Mouse (Mus musculus): Measurements from ENCODE around the gene Ube2g1.
"Not testable (repeated sequence)": the region's sequence is repeated elsewhere in the genome, so short reads cannot be mapped to it uniquely, and the experiment has no call there.

The Ube2g1 gene

DNA sequence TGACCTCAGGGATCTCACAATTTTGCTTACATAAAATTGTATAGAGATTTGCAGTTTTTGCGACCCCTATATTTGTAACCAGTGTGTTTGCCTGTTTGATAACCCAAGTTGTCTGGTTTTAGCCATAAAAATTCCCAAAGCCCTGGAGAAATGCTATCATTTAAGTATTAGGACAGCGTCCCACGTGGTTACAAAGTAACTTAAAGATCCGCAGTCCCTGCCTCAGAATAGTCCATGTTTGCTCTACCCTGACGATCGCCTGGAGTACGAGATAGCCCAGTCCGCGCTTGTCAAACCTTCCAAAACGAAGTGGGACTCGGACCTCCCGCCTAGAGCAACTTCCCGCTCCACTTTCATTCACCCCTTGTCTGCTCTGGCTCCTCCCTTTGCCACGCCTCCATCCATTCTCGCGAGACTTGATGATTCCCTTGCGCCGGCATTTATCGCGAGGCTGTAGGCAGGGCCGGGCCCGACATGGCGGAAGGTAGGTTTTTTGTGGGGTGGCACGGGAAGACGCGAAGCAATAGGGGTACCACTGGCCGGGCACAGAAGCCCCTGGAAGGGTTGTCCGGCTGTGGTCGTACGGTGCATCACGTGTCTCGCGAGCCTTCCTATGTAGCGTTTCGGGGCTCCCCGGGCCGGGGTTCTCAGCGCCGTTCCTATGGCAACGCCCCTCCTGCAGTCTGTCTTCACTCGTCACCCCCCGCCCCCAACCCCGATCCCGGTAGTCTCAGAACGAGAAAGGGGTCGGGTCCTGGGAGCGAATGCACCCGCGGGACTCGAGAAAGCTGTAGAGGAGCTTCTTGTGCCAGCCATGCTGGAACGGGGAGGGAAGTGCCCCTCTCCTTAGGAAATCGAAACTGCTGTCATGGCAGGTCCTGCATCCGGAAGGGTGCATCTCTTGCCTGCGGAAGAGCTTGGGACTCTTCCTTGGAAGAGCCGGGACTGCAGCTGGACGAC is 82.7 kb downstream of the Ube2g1 start, which contains the start of gene Ankfy1:
Ankfy1 (plus strand) TSS at position 456 of the 960 bp plus-strand sequence.
- peak; percentile 93 for DNase-seq (ENCODE audit: low read depth, low spot score)

DNA sequence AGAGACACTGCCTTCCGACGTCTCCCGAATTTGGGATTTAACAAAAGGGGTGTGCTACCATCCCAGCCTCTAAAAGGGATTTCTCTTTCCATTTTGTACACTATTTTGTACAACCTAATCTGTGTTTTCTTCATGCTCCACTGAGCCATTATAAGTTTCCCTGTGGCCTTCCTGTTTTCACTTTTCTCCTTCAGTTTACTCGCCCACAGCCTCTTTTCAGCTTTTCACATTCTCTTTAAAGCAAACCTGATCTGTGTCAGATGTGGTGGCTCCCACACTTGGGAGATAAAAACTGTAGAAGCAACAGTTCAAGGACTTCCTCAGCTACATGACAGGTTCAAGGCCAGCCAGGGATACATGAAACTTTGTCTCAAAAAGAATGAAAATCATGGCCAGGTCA is 85.3 kb downstream of the Ube2g1 start:
- no peak for DNase-seq (ENCODE audit: low read depth, low spot score)

DNA sequence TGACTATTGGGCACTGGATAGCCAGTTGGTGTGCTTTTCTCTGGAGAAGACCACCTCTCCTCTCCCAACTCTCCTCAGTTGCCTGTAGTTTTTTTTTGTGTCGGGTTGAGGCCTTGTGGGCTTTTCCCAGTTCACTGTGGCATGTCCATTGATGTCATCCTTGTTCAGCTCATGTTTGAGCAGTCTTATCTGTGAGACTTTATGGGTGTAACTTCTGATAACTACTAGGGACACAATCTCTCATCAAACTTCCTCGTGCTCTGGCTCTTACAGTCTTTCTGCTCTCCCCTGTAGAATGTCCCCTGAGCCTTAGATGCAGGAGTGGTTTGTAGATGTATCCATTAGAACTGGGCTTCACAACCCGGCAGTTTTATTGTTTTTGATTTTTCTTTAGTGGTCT is 87.9 kb downstream of the Ube2g1 start:
- no peak for DNase-seq (ENCODE audit: low read depth, low spot score)

DNA sequence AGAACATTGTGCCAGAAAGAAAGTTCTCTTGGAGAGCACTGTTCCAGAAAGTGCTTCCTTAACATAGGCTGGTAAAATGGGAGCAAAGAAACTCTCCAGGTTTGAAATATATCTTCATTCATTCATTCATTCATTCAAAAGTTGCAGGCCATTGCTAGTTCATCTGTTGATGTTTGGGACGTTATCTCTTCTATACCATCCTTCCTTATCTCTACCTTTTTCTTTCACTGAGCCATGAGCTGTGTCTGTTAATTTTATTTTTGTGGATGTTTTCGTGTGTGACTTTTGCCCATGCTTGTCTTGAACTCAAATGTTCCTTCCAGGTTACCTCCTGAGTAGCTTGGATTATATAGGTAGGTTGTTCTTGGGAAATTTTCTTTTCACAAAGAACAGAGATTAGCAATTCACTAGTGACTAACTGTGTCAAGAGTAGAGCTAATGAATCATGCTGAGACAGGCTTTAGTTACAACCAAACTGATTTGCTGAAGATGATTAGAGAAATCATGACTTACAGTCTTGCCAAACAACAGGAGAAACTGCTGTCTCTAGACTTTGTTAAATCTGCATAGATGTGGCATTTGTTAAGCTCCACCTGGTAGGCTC is 89.4 kb downstream of the Ube2g1 start:
- DNase-seq (ENCODE audit: low read depth, low spot score) = no peak

DNA sequence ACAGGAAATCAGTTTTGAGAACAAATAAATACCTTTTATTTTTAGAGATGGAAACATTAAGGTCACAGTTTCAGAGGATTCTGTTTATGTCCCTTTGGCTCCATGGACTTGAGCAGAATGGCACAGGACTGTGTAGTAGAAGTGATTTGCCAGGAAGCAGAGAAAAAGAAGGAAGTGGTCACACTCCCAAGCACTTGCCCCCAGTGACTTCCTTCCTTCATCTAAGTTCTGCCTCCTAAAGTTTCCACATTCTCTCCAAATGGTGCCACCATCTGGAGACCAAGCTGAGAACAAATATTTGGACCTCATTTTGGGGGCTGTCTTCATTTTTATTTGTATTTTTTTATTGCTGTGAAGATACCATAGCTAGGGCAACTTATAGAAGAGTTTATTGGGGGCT is 90.2 kb downstream of the Ube2g1 start:
- DNase-seq (ENCODE audit: low read depth, low spot score) = no peak

DNA sequence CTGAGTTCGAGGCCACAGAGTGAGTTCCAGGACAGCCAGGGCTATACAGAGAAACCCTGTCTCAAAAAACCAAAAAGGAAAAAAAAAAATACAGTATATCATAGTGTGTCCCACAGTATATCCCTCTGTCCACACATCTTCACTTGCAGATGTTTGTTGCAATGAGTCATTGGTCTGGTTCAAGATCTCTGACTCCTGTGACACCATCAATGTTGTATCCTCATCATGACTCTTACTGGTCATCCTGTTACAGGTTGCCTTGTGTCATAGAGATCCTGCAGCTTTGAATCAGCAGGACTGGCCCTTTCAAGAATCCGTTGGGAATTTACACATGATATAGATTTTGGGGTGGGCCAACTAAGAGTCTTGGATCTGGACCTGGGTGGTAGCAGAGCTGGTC is 98.0 kb downstream of the Ube2g1 start:
- DNase-seq (ENCODE audit: low read depth, low spot score) = not testable (repeated sequence)

DNA sequence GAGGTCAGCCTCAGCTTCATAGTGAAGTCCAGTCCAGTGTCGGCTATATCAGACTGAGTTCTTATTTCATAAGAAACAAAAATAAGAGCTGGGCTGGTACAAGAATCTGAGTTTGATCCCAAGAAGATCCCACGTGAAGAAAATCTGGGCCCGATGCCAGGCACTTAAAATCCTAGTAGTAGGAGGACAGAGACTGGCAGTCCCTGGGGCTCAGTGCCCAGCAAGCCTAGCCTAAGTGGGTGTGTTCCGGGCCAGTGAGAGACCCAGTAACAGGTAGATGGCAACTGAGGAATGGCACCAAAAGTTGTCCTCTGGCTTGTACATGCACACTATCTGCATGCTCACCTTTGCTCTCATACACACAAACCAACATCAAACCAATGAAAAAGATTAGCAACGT is 105.6 kb downstream of the Ube2g1 start:
- no peak for DNase-seq (ENCODE audit: low read depth, low spot score)

DNA sequence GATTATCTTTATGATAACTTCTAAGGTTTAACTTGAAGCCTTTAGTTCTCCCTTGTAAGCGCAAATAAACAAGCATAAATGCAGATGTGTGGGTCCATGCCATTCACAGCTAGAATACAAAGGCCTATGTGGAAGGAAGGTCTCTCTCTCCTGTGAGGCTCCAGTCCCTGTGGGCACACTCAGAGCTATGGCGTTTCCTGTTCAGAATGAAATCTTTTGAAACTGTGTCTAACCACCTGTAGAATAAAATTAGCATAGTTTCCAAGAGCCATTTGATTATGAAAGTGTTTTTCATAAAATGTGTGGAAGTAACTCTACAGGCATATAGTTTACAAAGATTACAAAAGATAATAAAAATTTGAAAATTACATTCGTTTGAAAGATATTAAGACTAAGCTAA is 111.1 kb downstream of the Ube2g1 start:
- DNase-seq (ENCODE audit: low read depth, low spot score) = no peak

DNA sequence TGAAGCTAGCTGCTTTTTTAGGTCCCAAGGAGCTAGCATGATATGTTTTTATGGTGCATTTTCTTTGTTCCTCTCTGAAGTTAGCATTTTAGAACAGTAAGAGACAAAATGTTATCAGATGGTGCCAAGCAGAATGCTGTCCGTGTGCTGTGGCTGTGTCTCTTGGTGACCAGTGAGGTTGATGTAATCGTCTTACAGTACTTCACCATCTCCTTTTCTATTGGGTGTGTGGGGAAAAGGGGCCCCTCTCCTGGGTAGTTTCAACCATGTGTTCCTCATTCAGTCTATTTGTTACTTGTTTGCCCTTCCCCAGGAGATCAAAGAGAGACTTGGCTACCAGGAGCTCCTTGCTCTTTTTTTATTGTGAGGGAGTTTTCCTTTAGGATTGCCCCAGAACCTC is 116.1 kb downstream of the Ube2g1 start:
- DNase-seq (ENCODE audit: low read depth, low spot score) = no peak

DNA sequence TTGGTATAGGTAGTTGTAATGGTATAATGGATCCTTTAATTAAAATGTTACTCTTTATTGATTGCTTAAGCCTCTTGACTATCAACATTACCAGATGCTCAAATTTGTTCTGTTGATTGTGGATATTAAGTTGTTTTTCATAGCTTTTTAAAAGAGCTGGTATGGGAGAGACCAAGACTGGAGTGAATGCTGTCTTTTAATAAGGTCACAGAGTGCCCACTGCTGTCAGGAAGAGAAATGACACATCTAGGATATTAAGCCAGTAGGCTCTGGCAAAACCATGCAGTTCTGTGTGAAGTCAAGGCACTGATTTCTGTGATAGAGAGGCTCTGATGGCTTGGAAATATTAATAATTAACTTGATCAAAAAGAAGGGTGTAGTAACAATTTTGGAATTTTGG is 116.8 kb downstream of the Ube2g1 start:
- DNase-seq (ENCODE audit: low read depth, low spot score) = peak; percentile 32

DNA sequence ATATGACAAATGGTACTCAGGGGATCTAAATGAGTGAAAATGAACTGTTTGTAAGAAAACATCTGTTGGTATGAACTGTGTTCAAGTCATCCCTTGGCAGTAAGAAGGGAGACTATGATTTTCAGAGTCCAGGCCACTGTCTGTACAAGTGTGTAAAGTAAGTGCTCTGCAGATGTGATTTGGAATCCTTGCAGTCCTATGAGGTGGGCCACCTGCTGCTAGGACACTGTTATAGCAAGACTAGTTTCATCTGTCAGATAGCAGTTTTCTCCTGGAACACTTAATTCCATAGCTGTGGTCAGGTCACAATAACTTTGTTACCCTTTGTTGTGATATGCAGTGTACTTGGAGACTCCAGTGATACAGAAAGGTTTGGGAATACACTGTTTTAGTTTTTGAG is 118.9 kb downstream of the Ube2g1 start:
- peak; percentile 7 for DNase-seq (ENCODE audit: low read depth, low spot score)

DNA sequence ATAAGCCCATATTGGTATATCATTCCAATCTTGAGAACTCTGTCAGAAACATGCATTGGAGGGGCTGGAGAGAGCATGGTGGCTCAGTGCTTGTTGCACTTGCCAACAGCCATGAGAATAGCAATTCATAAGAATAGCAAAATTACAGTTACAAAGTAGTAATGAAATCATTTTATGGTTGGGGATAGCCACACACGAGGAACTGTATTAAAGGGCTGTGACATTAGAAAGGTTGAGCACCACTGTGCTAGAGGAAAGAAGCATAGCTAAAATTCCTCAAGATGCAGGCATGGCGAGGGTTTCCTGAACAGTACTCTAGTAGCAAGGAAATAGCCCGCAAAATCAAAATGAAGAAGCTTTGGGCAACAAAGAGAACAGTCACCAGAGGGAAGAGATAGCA is 126.7 kb downstream of the Ube2g1 start:
- DNase-seq (ENCODE audit: low read depth, low spot score) = no peak

DNA sequence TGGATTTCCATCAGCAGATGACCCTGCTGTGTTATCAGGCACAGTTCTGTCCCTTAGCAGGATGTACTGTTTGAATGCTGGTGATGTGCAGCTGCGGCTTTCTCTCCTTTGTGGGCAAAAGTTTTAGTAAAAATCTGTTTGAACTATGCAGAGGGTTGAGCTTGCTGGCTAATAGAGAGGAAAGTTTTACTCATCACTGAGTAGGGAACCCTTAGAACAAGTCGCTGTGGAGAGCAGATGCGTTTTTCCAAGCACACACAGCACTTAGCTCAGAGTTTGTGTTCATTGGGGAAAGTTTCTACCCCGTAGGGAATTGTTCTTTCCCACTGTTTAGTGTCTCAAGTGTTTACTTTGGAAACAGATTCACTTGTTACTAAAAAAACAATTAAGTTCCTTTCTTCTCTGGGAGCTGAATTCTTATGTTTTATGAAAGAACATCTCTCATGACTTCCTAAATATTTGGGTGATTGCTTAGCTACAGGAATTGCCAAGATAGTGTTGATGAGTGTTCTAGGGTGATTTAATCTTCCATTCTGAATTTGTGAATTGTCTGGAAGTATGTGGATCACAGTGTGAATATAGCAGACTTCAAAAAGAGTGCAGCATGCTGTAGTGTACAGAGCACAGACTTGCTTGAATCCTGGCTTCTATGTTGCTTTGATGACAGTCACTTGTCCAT is 127.9 kb downstream of the Ube2g1 start:
- DNase-seq (ENCODE audit: low read depth, low spot score) = peak; percentile 81

DNA sequence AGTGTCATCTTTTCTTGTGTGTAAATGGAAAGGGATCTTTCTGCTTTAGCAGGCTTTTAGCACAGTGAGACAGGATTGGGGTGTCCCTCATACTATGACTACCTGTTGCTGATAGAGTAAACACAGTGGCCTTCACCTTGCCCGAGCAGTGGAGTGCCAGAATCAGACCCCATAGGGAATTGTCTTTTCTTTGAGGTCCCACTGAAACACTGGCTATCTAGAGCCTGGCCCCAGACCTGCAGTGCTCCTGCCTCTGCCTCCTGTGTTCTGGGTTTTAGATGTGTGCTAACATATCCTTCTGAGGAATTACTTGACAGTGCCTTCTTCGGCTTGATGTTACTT is 128.4 kb downstream of the Ube2g1 start:
- DNase-seq (ENCODE audit: low read depth, low spot score) = no peak
